Mouse (Mus musculus): Measurements from ENCODE around the gene Msx2.

The Msx2 gene

GRCm38 (mm10) chr13:53464441-53465001, 8.4 kb downstream of the Msx2 start:
- DNase-seq: no peak

DNA sequence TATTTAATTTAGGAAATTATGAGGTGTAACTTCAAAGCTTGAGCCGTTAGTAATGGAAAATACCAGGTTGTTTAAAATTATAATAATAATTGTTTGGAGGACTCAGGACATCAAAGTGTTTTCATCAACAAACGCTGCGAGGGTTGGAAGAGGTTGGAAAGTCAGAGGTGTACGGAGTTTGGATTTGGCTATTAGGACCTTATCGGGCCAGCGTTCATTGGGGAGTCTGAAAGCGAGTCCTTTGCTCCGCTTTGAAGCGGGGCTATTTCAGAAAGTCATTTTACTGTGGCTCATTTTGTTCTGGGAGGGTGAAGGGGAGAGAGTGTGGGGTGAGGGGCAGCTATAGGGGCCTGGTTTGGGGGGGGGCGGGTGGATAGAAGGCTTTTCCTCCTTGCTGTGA, 8.9 kb downstream of the Msx2 start:
- DNase-seq: no peak

GRCm38 (mm10) chr13:53463037-53463436, 9.8 kb downstream of the Msx2 start:
- DNase-seq: no peak

- DNase-seq: no peak
Observed at GRCm38 (mm10) chr13:53462649-53462970, 10.3 kb downstream of the Msx2 start.

DNA sequence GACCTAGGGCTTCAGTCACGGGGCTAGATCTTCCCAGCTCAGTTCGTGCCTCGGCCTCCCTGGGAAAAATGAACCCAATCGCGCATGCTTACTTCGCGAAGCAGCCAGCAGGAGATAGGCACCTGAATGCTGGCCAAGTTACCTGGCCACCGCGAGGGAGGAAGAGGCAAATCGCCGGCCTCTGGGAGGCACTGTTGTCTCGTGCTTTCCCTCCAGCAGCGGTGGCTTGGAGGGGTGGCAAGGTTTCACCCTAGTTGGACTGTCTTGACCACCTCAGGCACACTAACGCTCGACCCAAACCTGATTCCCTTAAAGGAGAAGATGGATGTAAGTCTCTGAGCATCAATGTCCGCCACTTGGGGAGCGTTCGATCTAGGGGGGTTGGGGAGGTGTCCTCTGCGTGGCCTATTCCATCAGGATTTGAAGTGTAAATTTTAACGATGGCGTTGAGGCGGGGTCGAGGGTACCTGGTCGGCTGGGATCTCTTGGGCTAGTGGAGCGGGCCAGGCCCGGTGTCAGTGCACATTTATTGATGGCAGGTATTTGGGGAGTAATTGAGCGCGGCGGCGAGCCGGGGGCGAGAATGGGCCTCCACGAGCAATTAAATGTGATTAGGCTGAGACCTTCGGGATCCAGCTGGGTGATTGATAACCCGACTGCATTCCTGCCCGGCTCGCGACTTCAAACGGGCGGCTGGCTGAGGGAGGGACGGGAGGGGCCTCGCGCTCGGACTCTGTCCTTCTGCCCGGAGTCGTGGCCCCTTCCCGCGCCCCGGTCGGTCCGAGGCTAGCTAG, 10.8 kb downstream of the Msx2 start:
- no peak for DNase-seq

GRCm38 (mm10) chr13:53461346-53461745, 11.5 kb downstream of the Msx2 start:
- no peak for DNase-seq

GRCm38 (mm10) chr13:53458766-53459165, 14.1 kb downstream of the Msx2 start:
- DNase-seq: no peak

GRCm38 (mm10) chr13:53454794-53455672, 17.8 kb downstream of the Msx2 start:
- DNase-seq: no peak

DNA sequence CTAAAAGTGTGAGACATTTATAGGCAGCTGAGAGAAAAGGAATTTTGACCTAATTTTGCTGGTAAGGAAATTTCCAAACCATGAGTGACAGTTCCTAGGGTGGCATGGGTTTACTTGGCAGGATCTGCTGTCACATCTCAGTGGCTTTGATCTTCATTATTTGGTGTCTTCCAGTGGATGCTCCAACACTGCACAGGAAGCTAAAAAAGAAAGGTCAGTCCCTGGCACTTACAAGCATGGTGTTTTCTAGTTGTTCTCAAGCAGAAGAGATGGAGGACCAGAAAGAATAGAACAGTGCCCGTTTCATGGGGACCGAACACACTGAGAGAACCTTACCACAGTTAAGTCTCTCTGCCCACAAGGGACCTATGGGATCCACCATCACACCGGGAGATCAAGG, 18.9 kb downstream of the Msx2 start:
- DNase-seq: no peak

- DNase-seq: peak in 1 of 2 experiments; percentile 8
Observed at GRCm38 (mm10) chr13:53447609-53448008, 25.3 kb downstream of the Msx2 start.

DNA sequence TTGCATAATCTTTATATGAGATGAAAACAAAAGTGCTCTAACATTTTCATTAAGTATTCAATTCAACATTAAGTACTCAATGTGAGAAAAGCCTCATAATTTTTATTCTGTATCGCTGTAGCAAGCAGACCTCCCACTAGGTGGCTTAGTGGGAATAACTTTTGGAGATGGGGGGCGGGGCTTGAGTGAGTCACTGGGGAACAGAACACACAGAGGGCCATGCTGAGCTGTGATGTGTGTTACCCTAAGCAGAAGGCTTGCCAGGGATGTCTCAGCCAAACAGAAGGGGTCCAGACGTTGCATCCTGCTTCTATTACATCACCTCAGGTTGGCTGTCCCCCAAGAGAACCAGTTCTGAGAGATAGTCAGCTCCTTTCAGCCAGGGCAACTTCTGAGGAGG, 29.3 kb downstream of the Msx2 start:
- no peak for DNase-seq

DNA sequence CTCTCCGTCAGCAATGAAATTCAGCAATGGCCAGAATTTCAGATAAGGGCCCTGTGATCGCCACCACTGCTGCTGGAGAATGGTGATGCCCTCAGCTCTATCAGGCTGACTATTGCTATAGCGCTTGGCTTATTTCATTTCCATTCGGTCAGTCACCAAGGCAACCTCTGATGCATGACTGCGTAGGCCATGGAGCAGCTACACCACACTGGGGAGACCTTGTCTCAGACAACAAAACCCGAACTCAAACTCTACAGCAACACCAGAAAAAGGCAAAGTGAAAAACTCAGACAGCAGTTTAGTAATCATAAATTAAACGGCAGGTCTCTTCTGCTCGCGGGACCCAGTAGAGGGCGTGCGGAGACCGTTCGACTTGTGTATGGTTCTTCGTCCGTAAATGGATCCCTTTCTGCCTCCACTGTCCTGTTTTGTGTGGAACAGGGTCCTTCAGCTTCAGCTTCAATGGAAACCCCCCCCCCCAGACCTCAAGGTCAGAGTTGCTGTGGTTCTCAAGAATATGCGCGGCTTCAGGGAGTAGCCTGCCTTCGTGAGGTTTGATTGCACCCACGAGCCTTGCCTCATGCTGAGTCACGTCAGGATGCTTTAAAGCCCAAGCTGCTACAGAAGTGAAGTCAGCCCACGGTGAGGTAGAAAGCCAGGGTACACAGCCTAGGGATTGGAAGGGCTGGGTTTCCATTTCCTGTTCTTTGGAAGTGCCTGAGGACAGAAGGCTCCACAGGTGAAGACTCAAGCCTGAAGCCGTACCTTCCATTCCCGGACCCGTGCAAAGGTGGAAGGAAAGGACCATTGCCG, 30.5 kb downstream of the Msx2 start:
- DNase-seq: no peak

DNA sequence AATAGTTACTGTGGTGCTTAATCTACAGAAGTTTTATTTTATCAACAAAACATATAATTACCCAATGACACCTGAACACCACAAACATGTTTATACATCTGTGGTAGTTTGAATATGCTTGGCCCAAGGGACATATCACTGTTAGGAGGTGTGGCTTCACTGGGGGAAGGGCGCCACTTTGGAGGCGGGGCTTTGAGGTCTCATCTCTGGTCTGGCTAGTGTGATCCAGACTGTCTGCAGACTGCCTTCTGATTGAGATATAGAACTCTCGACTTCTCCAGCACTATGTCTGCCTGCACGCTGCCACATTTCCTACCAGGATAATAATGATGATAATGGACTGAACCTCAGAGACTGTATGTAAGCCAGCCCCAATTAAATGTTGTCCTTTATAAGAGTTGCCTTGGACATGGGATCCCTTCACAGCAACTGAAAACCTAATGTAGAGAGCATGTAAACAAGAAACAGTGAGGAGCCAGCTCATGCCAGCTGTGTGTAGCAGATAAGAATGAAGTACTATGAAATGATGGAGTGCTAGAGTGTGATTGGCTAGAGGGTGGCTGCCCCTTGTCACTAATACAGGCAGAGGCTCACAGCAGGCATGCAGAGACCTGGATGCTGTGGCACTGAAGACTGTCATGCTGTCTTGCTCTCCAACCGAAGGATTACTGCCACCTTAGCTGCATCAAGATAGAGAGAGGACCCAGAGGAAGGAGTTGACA, 31.4 kb downstream of the Msx2 start:
- DNase-seq: no peak

DNA sequence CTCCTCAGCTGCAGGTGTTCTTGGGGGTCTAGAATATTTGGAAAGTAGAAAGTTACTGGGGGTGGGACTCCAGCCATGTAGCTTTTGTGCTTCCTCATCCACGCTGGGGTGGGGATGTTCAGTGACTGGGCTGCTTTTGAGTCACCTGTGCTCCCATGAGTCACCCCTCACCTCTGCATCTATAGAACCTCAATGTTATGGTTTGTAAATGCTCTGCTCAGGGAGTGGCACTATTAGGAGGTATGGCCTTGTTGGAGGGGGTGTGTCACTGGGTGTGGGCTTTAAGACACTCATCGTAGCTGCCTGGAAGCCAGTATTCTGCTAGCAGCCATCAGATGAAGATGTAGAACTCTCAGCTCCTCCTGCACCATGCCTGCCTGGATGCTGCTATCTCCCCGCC, 32.9 kb downstream of the Msx2 start:
- DNase-seq: no peak

- DNase-seq: peak; percentile 73 to 78
Observed at GRCm38 (mm10) chr13:53426507-53426906, 46.4 kb downstream of the Msx2 start.

DNA sequence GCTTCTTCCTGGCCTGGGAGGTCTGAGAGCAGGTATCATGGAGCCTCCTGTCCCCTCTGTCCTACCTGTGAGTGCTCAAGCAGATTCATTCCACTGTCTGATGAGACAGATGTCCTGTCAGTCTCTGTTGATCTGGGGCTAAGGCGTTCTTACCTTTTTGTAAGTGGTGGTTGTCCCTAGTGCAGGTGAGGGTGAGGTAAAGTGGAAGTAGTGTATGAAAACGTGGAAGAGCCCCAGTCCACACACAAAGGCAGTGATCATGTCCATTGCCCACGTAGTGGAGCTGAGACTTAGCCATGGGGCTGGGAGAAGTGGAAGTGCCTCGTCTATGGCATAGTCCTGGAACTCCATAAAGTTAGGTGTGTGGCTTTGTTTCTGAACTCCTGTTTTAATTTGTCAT, 51.7 kb downstream of the Msx2 start:
- no peak for DNase-seq

DNA sequence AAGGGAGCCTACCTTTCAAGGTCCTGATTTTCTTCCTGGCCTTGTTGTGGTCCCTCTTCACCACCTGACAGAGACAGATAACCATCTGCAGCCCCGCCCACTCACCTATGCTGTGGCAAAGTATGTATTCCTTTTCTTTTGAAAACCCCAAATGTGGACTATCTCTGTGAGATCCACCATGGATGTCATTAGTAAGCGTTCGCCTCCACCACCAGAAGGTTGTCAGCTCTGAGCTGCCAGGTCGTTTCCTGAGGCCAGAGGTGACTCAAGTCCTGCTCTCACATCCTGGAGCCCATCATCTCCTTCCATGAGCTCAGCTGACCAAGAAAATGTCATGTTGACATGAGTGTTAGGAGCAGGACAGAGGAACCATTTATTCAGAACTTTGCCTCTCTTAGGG, 52.1 kb downstream of the Msx2 start:
- no peak for DNase-seq

DNA sequence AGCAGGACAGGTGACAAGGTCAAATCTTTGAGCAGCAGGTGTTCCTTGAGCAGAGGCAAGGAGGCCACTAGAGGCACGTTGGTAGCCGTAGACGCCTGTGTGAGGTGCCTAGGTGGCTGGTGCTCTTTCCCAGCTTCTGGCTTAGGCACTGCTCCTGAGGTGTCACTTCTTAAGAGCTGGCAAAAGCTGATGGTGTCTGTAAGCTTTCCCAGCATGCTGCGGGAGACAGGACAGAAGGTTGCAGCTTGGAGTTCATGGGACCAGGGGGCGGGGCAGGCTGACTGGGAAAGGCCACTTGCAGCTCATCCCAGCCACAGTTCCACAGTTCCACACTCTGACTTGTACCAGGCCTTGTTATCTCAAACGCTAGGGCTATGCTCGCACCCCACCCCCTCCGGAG, 53.2 kb downstream of the Msx2 start:
- DNase-seq: no peak

- DNase-seq: no peak
Observed at GRCm38 (mm10) chr13:53417701-53418100, 55.2 kb downstream of the Msx2 start.
